Mouse (Mus musculus): ENCODE results near the gene Spata7. TPM values are rescaled to one million over a fixed set of nuclear protein-coding genes. Genes with fewer than 3 reads are reported as not detected.
"Not testable (repeated sequence)": the region's sequence is repeated elsewhere in the genome, so short reads cannot be mapped to it uniquely, and the experiment has no call there.

The Spata7 gene
- polyA plus RNA-seq (2012; ENCODE audit: insufficient read depth, insufficient read length, missing spikeins): 3.1 and 3.2 TPM in 2 replicates

DNA sequence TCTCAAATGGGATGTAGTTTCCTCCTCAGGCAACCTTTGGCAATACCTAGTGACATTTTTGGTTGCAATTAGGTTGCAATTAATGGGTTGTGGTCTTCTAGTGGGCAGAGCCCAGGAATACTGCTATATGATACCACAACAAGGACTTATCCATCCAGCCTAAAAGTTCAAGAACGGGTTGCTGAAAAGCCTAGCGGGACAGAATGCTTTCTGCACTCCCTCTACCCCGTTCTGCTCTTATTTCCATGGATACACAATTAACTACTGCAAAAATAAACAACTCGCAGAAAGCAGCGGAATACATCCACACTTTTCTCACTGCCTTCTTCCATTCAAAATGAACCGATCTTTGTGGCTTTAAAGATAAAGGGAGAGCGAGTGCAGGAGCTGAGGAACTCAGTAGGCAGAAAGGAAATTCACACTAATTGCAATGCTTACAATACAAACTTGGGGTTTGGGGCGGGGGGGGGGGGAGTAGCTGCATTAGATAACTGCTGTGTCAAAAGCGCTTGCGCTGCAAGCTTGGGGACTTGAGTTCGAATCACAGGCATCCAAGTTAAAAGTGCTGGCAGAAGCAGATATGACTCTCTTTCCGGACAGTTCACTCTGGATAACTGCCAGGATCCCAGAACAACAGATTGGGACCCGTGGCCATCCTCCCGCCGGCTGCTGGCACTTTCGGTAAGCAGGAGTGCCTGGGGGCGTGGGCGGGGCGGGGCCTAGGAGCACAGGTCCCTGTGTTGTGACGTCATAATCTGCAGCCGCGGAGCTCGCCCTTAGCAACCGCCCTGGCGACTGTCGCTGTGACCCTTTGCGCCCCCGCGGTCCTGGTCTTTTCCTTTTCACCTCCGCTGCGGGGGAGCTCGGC lies at the start of gene Spata7:
Gene Spata7, plus strand, starts transcription at position 766 of the 868 bp plus-strand sequence.
- 0 out of 2 replicates have a peak, but pooled peaks cover 2% of the 10 kb centered on the region for H3K4me1 ChIP-seq (ENCODE audit: control insufficient read depth, insufficient read depth, insufficient read length, low read length)
- peak within 1 kb of the TSS; percentile 88 for H3K4me3 ChIP-seq (ENCODE audit: insufficient read depth, low read depth, low read length)
- H3K27ac ChIP-seq (replicated peaks; ENCODE audit: low read depth, low read length): no peak within 1 kb of the TSS

GRCm38 (mm10) chr12:98585302-98585701 lies 42.7 kb upstream of the Spata7 start:
- Histone ChIP-seq H3K27ac (replicated peaks; ENCODE audit: low read depth, low read length) (no peak overlapping the region), H3K4me1 (ENCODE audit: control insufficient read depth, insufficient read depth, insufficient read length, low read length) (no peaks in the 10 kb centered on the region), H3K4me3 (ENCODE audit: insufficient read depth, low read depth, low read length) (no peak overlapping the region)

DNA sequence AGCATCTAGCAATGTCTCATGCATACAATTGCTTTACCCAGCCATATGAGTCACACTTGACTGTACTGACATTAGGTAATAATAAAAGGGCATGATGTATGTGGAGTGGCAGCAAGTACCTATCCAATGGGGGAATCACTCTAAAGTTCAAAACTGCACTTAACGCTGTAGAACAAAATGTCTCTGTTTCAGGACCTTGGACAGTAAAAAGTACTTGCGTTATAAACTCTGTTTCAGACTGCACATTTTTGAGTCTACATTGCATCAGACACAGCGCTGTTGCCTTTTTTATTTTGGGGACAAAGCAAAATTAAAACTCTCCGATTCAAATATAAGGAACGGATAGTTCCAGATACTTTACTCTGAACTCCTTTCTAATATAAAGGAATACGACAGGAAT lies 39.4 kb upstream of the Spata7 start:
- Histone ChIP-seq H3K4me1 (ENCODE audit: control insufficient read depth, insufficient read depth, insufficient read length, low read length) (no peaks in the 10 kb centered on the region), H3K27ac (replicated peaks; ENCODE audit: low read depth, low read length) (no peak overlapping the region), H3K4me3 (ENCODE audit: insufficient read depth, low read depth, low read length) (no peak overlapping the region)

DNA sequence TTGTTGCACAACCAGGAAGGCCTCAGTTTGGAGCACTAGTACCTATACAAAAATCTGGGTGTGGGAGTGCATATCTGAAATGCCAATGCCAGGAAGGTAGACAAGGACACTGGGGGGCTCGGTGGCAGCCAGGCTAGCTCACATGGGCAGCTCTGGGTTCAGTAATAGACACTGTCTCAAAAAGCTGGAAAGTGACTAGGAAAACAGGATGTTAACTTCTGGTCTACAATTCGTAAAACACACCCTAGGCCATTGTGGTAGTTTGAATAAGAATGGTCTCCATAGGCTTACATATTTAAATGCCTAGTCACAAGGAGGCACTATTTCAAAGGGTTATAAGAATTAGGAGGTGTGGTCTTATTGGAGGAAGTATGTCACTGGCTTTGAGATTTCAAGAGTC lies 36.9 kb upstream of the Spata7 start:
- no peak overlapping the region for H3K4me3 ChIP-seq (ENCODE audit: insufficient read depth, low read depth, low read length)
- H3K27ac ChIP-seq (replicated peaks; ENCODE audit: low read depth, low read length): no peak overlapping the region
- no peaks in the 10 kb centered on the region for H3K4me1 ChIP-seq (ENCODE audit: control insufficient read depth, insufficient read depth, insufficient read length, low read length)

DNA sequence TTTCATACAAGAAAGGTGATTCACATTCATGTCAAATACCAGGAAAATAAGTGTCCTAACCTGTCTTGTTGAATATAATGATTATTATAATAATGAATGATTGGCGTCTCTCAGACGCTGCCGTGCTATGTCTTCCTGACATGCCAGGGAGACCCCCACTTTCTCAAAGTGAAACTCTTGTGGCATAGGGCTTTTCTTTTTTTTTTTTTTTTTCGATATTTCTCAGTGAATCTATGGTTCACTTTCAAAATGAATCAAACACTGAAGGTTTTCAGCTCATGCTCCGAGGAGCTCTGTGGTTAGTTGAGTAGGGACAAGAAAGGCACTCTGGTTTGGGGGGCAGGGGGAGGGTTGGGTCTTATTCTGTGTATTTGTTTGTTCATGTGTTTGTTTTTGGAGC lies 27.1 kb upstream of the Spata7 start:
- H3K27ac ChIP-seq (replicated peaks; ENCODE audit: low read depth, low read length): no peak overlapping the region
- no peak overlapping the region for H3K4me3 ChIP-seq (ENCODE audit: insufficient read depth, low read depth, low read length)
- H3K4me1 ChIP-seq (ENCODE audit: control insufficient read depth, insufficient read depth, insufficient read length, low read length): no peaks in the 10 kb centered on the region

DNA sequence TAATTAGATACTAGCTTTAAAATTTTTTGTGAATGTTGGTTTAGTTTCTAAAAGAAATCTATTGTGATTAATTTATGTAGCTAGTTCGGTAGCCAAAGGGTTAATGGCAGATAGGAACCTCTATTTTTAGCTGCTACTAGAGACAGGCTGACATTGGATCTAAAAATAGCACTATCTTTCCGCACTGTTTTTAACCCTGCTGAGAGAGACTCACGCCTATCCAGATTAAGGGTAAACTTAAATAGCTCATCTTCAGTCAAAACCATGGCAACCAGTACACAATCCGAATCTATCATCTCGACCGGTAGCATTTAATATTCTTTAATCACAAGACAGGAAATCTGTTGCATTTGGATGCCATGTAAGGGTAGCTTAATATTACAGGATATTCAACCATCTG lies 25.8 kb upstream of the Spata7 start:
- Histone ChIP-seq H3K4me3 (ENCODE audit: insufficient read depth, low read depth, low read length) (no peak overlapping the region), H3K27ac (replicated peaks; ENCODE audit: low read depth, low read length) (no peak overlapping the region), H3K4me1 (ENCODE audit: control insufficient read depth, insufficient read depth, insufficient read length, low read length) (no peaks in the 10 kb centered on the region)

- H3K4me1 ChIP-seq (ENCODE audit: control insufficient read depth, insufficient read depth, insufficient read length, low read length): no peaks in the 10 kb centered on the region
- H3K27ac ChIP-seq (replicated peaks; ENCODE audit: low read depth, low read length): no peak overlapping the region
- H3K4me3 ChIP-seq (ENCODE audit: insufficient read depth, low read depth, low read length): no peak overlapping the region
Observed at GRCm38 (mm10) chr12:98605264-98605663, 22.7 kb upstream of the Spata7 start.

GRCm38 (mm10) chr12:98606595-98607290 lies 21.2 kb upstream of the Spata7 start:
- Histone ChIP-seq H3K27ac (replicated peaks; ENCODE audit: low read depth, low read length) (no peak overlapping the region), H3K4me3 (ENCODE audit: insufficient read depth, low read depth, low read length) (no peak overlapping the region), H3K4me1 (ENCODE audit: control insufficient read depth, insufficient read depth, insufficient read length, low read length) (no peaks in the 10 kb centered on the region)

- H3K4me3 ChIP-seq (ENCODE audit: insufficient read depth, low read depth, low read length): no peak overlapping the region
- no peaks in the 10 kb centered on the region for H3K4me1 ChIP-seq (ENCODE audit: control insufficient read depth, insufficient read depth, insufficient read length, low read length)
Observed at GRCm38 (mm10) chr12:98610341-98610740, 17.6 kb upstream of the Spata7 start.

DNA sequence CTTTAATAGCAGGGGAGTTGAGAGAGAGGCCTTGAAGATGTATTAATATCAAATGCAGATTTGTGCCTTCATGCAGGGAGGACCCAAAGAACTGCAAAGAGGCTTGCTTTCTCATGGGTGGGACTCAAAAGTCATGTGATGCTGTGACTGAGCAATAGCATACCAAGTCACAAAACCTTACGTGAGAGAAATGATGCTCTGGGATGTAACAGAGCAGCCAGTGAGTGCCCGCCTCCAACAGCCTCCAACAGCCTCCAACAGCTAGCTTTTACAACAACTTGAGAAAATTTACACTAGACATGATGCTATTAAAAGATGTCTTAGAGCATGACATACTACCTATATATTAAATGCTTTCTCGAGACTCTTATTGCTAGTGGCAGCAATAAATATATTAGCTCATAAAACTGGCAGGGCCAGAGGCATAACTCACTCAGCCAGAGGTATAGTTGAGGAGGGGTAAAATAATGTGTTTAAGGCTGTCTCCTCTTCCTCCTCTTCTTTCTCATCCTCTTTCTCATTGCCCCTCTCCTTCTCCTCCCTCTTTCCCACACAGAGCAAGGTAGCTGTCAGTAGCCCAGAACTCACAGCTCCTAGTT lies 12.9 kb upstream of the Spata7 start:
- H3K4me3 ChIP-seq (ENCODE audit: insufficient read depth, low read depth, low read length): no peak overlapping the region

More at GRCm38 (mm10) chr12:98610341-98610740, 17.6 kb upstream of the Spata7 start:
- H3K27ac ChIP-seq (replicated peaks; ENCODE audit: low read depth, low read length): no peak overlapping the region

GRCm38 (mm10) chr12:98615746-98616145 lies 12.2 kb upstream of the Spata7 start:
- H3K27ac ChIP-seq (replicated peaks; ENCODE audit: low read depth, low read length): no peak overlapping the region
- no peaks in the 10 kb centered on the region for H3K4me1 ChIP-seq (ENCODE audit: control insufficient read depth, insufficient read depth, insufficient read length, low read length)
- H3K4me3 ChIP-seq (ENCODE audit: insufficient read depth, low read depth, low read length): no peak overlapping the region

More for the DNA sequence above, 12.9 kb upstream of the Spata7 start:
- Histone ChIP-seq H3K4me1 (ENCODE audit: control insufficient read depth, insufficient read depth, insufficient read length, low read length) (no peaks in the 10 kb centered on the region), H3K27ac (replicated peaks; ENCODE audit: low read depth, low read length) (no peak overlapping the region)

- Histone ChIP-seq H3K4me3 (ENCODE audit: insufficient read depth, low read depth, low read length) (no peak overlapping the region), H3K4me1 (ENCODE audit: control insufficient read depth, insufficient read depth, insufficient read length, low read length) (no peaks in the 10 kb centered on the region), H3K27ac (replicated peaks; ENCODE audit: low read depth, low read length) (no peak overlapping the region)
Observed at GRCm38 (mm10) chr12:98619496-98619895, 8.5 kb upstream of the Spata7 start.

DNA sequence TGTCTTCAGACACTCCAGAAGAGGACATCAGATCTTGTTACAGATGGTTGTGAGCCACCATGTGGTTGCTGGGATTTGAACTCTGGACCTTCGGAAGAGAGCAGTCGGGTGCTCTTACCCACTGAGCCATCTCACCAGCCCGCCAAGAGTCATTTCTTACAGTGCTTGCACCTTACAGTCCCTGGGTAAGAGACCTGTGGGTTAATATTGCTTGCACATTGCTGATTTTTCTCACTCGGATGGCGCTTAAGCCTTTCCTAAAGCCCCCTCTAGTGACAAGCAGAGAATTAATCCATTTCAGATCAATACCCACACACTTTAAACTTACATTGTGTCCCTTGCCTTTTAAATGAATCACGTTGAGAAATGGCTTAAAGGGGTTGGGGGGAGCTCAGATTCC lies 7.0 kb upstream of the Spata7 start:
- H3K4me1 ChIP-seq (ENCODE audit: control insufficient read depth, insufficient read depth, insufficient read length, low read length); H3K4me3 ChIP-seq (ENCODE audit: insufficient read depth, low read depth, low read length); H3K27ac ChIP-seq (replicated peaks; ENCODE audit: low read depth, low read length): not testable (repeated sequence)

- H3K4me3 ChIP-seq (ENCODE audit: insufficient read depth, low read depth, low read length); H3K27ac ChIP-seq (replicated peaks; ENCODE audit: low read depth, low read length); H3K4me1 ChIP-seq (ENCODE audit: control insufficient read depth, insufficient read depth, insufficient read length, low read length): not testable (repeated sequence)
Observed at GRCm38 (mm10) chr12:98623266-98623665, 4.7 kb upstream of the Spata7 start.

DNA sequence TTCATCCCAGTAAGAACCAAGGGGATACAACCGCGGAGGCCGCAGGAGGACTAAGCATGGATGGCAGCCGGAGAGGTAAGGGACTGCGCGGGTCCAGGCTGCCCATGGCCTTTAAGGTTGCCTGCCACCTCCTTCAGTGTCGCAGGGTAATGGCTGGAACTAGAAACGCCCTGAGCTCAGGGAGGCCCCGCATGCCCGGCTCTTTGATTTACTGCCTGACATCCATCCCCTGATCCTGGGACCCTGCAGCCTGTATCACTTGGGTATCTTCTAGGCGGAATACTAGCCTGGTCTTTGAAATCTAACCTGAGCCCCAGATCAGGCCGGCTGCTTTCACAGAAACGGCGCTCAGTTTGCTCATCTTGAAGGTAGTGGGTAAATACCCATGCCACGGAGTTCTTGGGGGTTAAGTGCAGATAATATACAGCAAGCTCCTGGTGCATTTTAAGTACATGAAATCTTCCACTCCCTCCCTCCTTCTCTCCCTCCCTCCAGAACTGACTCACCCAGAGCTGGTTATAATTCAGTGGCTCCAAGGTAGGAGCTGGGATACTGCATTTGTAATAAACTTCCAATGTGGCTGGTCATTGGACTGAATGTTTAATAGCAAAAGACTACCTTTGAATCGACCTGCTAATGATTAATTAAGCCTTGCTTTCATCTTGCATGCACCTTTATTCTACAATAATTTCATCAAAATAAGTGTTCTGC lies 458 bp downstream of the Spata7 start:
- Histone ChIP-seq H3K27ac (replicated peaks; ENCODE audit: low read depth, low read length) (no peak overlapping the region), H3K4me1 (ENCODE audit: control insufficient read depth, insufficient read depth, insufficient read length, low read length) (0 out of 2 replicates have a peak, but pooled peaks cover 2% of the 10 kb centered on the region), H3K4me3 (ENCODE audit: insufficient read depth, low read depth, low read length) (peak overlapping the region; percentile 88)
